Mouse (Mus musculus) naive thymus-derived CD4-positive, alpha-beta T cell, adult 5 months (primary cell): ENCODE results near the gene Bbx. TPM values are rescaled to one million over a fixed set of nuclear protein-coding genes. Genes with fewer than 3 reads are reported as not detected.

Experiments
- polyA plus RNA-seq: library from polyadenylated mRNA; unstranded; fragments of 100-300 nt; shearing (Covaris generic); gene quantifications from one replicate; pipeline ENCODE4 v1.2.1, GENCODE M21; 2017

The Bbx gene
- 56.9 TPM for polyA plus RNA-seq

GRCm38 (mm10) chr16:50432062-50432878 lies at the start of gene Bbx:
Bbx (minus strand) TSS chr16:50432390.

Other genes starting within 250 kb of the Bbx start
- not detected for gene Ccdc54, start 158.8 kb upstream of the Bbx start, polyA plus RNA-seq